Comparison of ENCODE assay signal across 8 mouse cellular contexts in genomic region chr2:92370375-92370774, GRCm38 (mm10). TPM values are rescaled to one million over a fixed set of nuclear protein-coding genes. Genes with fewer than 3 reads are reported as not detected.
DNase-seq lines count a peak whose midpoint lies in the region; ATAC-seq and TF ChIP-seq lines count a peak whose summit lies in the region.

No protein-coding gene starts in this region.

- peak overlapping the region; percentile 92 for H3K4me2 ChIP-seq in intestine, postnatal 0 days (replicated peaks; ENCODE audit: low read depth)

- DNase-seq in embryo, embryonic 10 days (ENCODE audit: low spot score), result peak; percentile 31
- DNase-seq in embryo, embryonic 9.5 days (ENCODE audit: extremely low spot score), result no peak
- DNase-seq in adrenal gland, postnatal 10 days, result no peak

- H3K4me1 ChIP-seq in megakaryocyte, embryonic 14.5 days, result peaks cover 41% of the 10 kb centered on the region
- peaks cover 12% of the 10 kb centered on the region; the same call in 1 of the 2 replicates for H3K4me1 ChIP-seq in intestine, postnatal 0 days (replicated peaks; ENCODE audit: control insufficient read depth, insufficient read depth, low read length)
- H3K4me1 ChIP-seq in small intestine, adult 2 months (ENCODE audit: control insufficient read depth, insufficient read depth, insufficient read length, low read length), result peaks cover 38% of the 10 kb centered on the region

- H3K9me3 ChIP-seq in megakaryocyte, embryonic 14.5 days, result no peaks in the 10 kb centered on the region
- no peaks in the 10 kb centered on the region for H3K9me3 ChIP-seq in intestine, postnatal 0 days (ENCODE audit: control insufficient read depth)

- no peak for TF ChIP-seq CTCF in intestine, postnatal 0 days (IDR thresholded peaks at IDR 0.05; ENCODE audit: low read depth)
- TF ChIP-seq CTCF in small intestine, adult 2 months (IDR thresholded peaks at IDR 0.05; ENCODE audit: extremely low read depth, insufficient read length, insufficient replicate concordance, low read depth, low read length), result no peak

- no peak for ATAC-seq in megakaryocyte, adult 5-6 weeks (ENCODE audit: poor library complexity, severe bottlenecking)
- ATAC-seq in intestine, postnatal 0 days, result no peak
- ATAC-seq in megakaryocyte progenitor cell, adult 5-6 weeks (replicated peaks; ENCODE audit: poor library complexity), result no peak

- no peak for TF ChIP-seq POLR2A in small intestine, adult 2 months (IDR thresholded peaks at IDR 0.05; ENCODE audit: low read depth, low read length)

- H3K27me3 ChIP-seq in megakaryocyte, embryonic 14.5 days (replicated peaks), result peaks cover 48% of the 10 kb centered on the region
- no peaks in the 10 kb centered on the region for H3K27me3 ChIP-seq in intestine, postnatal 0 days (replicated peaks; ENCODE audit: control insufficient read depth, insufficient read depth, low read length)
- H3K27me3 ChIP-seq in small intestine, adult 2 months (ENCODE audit: control insufficient read depth, insufficient read depth, low read length), result no peaks in the 10 kb centered on the region

- no peaks in the 10 kb centered on the region for H3K36me3 ChIP-seq in megakaryocyte, embryonic 14.5 days (replicated peaks; ENCODE audit: low read length)
- H3K36me3 ChIP-seq in intestine, postnatal 0 days (ENCODE audit: control insufficient read depth, insufficient read depth), result peaks cover 8% of the 10 kb centered on the region; the same call in 1 of the 2 replicates
- no peaks in the 10 kb centered on the region for H3K36me3 ChIP-seq in small intestine, adult 2 months (ENCODE audit: control insufficient read depth, insufficient read depth, low read length)

- H3K27ac ChIP-seq in intestine, postnatal 0 days (ENCODE audit: low read depth, low read length), result 0 out of 2 replicates have a peak overlapping the region, but pooled peaks have one; percentile 31
- no peak overlapping the region for H3K27ac ChIP-seq in small intestine, adult 2 months (ENCODE audit: insufficient read depth, low read depth, low read length)

- H3K4me3 ChIP-seq in megakaryocyte, embryonic 14.5 days (replicated peaks), result peak overlapping the region; percentile 86
- H3K4me3 ChIP-seq in intestine, postnatal 0 days (ENCODE audit: low read depth, low read length), result peak overlapping the region; percentile 54
- H3K4me3 ChIP-seq in small intestine, adult 2 months (ENCODE audit: low read depth, low read length), result peak overlapping the region; percentile 69

- WGBS in intestine, postnatal 0 days, result 9% methylated on average over 19 of the region's 19 CpGs
- 7% methylated on average over 19 of the region's 19 CpGs for WGBS in small intestine, adult 2 months

- H3K9ac ChIP-seq in intestine, postnatal 0 days (ENCODE audit: low read depth, low read length), result peak overlapping the region; percentile 52

RNA-seq across cellular contexts. Expression of gene Pex16, which starts 4.1 kb away (rescaled TPM):
- polyA plus RNA-seq in megakaryocyte, embryonic 14.5 days (2012; ENCODE audit: insufficient read depth, low replicate concordance), result 28.2 and 40.3 TPM in 2 replicates
- 13.8 and 18.1 TPM in 2 replicates for total RNA-seq in megakaryocyte, adult 5-6 weeks (2015)
- total RNA-seq in megakaryocyte, adult 5-6 weeks (2017), result 7.4 and 17.4 TPM in 2 replicates
- 84.8 and 86.0 TPM in 2 replicates for polyA plus RNA-seq in intestine, postnatal 0 days (2015; fragmentation: Nextera tagmentation; extraction: Ambion mirVana)
- polyA plus RNA-seq in small intestine, adult 2 months (2012; rRNA removed), result 71.2 and 157 TPM in 2 replicates
- total RNA-seq in megakaryocyte progenitor cell, adult 5-6 weeks (2015), result 10.3 and 22.1 TPM in 2 replicates
- total RNA-seq in megakaryocyte progenitor cell, adult 5-6 weeks (2017), result 11.3 and 16.7 TPM in 2 replicates
- total RNA-seq in adrenal gland, postnatal 10 days (2021), result 100 to 1,000 TPM; 115 to 130 TPM

RNA-seq across cellular contexts. Expression of gene Large2, which starts 4.3 kb away (rescaled TPM):
- not detected in 2 replicates for polyA plus RNA-seq in megakaryocyte, embryonic 14.5 days (2012; ENCODE audit: insufficient read depth, low replicate concordance)
- total RNA-seq in megakaryocyte, adult 5-6 weeks (2015), result not detected in 2 replicates
- total RNA-seq in megakaryocyte, adult 5-6 weeks (2017), result not detected in 2 replicates
- 8.3 and 9.1 TPM in 2 replicates for polyA plus RNA-seq in intestine, postnatal 0 days (2015; fragmentation: Nextera tagmentation; extraction: Ambion mirVana)
- 12.3 and 15.6 TPM in 2 replicates for polyA plus RNA-seq in small intestine, adult 2 months (2012; rRNA removed)
- total RNA-seq in megakaryocyte progenitor cell, adult 5-6 weeks (2015), result 0.32 and 0.69 TPM in 2 replicates
- total RNA-seq in megakaryocyte progenitor cell, adult 5-6 weeks (2017), result 0.47 TPM in 1 of 2 replicates, not detected in the other
- total RNA-seq in adrenal gland, postnatal 10 days (2021), result 1 to 10 TPM; 1.7 to 2.2 TPM

RNA-seq across cellular contexts. Expression of gene 1700029I15Rik, which starts 12.0 kb away (rescaled TPM):
- polyA plus RNA-seq in megakaryocyte, embryonic 14.5 days (2012; ENCODE audit: insufficient read depth, low replicate concordance), result 3.6 TPM in 1 of 2 replicates, not detected in the other
- 2.6 and 3.5 TPM in 2 replicates for total RNA-seq in megakaryocyte, adult 5-6 weeks (2015)
- 1.5 and 3.1 TPM in 2 replicates for total RNA-seq in megakaryocyte, adult 5-6 weeks (2017)
- polyA plus RNA-seq in intestine, postnatal 0 days (2015; fragmentation: Nextera tagmentation; extraction: Ambion mirVana), result 2.1 and 3.1 TPM in 2 replicates
- polyA plus RNA-seq in small intestine, adult 2 months (2012; rRNA removed), result 3.5 and 7.4 TPM in 2 replicates
- 1.6 and 2.1 TPM in 2 replicates for total RNA-seq in megakaryocyte progenitor cell, adult 5-6 weeks (2015)
- total RNA-seq in megakaryocyte progenitor cell, adult 5-6 weeks (2017), result 1.3 and 2.5 TPM in 2 replicates
- total RNA-seq in adrenal gland, postnatal 10 days (2021), result 1 to 10 TPM; 7.6 to 9.4 TPM

RNA-seq across cellular contexts. Expression of gene Mapk8ip1, which starts 30.7 kb away (rescaled TPM):
- polyA plus RNA-seq in megakaryocyte, embryonic 14.5 days (2012; ENCODE audit: insufficient read depth, low replicate concordance), result 0.20 TPM in 1 of 2 replicates, not detected in the other
- not detected in 2 replicates for total RNA-seq in megakaryocyte, adult 5-6 weeks (2015)
- 0.04 TPM in 1 of 2 replicates, not detected in the other for total RNA-seq in megakaryocyte, adult 5-6 weeks (2017)
- 7.2 and 7.4 TPM in 2 replicates for polyA plus RNA-seq in intestine, postnatal 0 days (2015; fragmentation: Nextera tagmentation; extraction: Ambion mirVana)
- polyA plus RNA-seq in small intestine, adult 2 months (2012; rRNA removed), result 4.7 and 5.3 TPM in 2 replicates
- total RNA-seq in megakaryocyte progenitor cell, adult 5-6 weeks (2015), result not detected in 2 replicates
- total RNA-seq in megakaryocyte progenitor cell, adult 5-6 weeks (2017), result 0.07 TPM in 1 of 2 replicates, not detected in the other
- total RNA-seq in adrenal gland, postnatal 10 days (2021), result 10 to 100 TPM; 22.5 to 28.1 TPM

Comparison
In these comparisons a context has a peak if more than half of its experiments do, and no peak if none do; other contexts are left out.
1. RNA of gene Pex16, which starts 4.1 kb away (total RNA-seq): 115 to 130 TPM in adrenal gland, postnatal 10 days; 10.3 to 22.1 TPM in megakaryocyte progenitor cell, adult 5-6 weeks and 7.4 to 18.1 TPM in megakaryocyte, adult 5-6 weeks; every median in the first group is over 4 times any median in the second.
2. Peak in every context shown above with its lines, with median percentiles within 50 percentile points of each other: H3K4me3 ChIP-seq.